Mouse (Mus musculus) brown adipose tissue, adult 24 weeks (tissue): Measurements from ENCODE around the gene Eral1. TPM values are rescaled to one million over a fixed set of nuclear protein-coding genes. Genes with fewer than 3 reads are reported as not detected.
A peak's percentile ranks its signal among the peaks of the same experiment; 100 is the strongest.
"Not testable (repeated sequence)": the region's sequence is repeated elsewhere in the genome, so short reads cannot be mapped to it uniquely, and the experiment has no call there.

Source experiments
- H3K27ac ChIP-seq: fragments of 200-500 bp; replicated peaks from 2 replicates; pipeline ENCODE4 v1.5.1; 2012; ENCODE audit warnings: low read depth, mild to moderate bottlenecking, low read length
- H3K4me1 ChIP-seq: fragments of 200-500 bp; 2 replicates; pipeline ENCODE4 v1.6.1; 2012; ENCODE audit warnings: low read length, mixed read lengths; ENCODE audit not compliant: control insufficient read depth, insufficient read depth, insufficient read length
- H3K4me3 ChIP-seq: fragments of 200-500 bp; 2 replicates; pipeline ENCODE4 v1.5.1; 2012; ENCODE audit warnings: low read depth, mild to moderate bottlenecking, low read length, moderate library complexity; ENCODE audit not compliant: insufficient read depth
- polyA plus RNA-seq: library from polyadenylated mRNA; stranded (reverse); fragments of >200 nt; gene quantifications from 2 replicates; pipeline ENCODE4 v1.2.4, GENCODE M21; 2012; ENCODE audit not compliant: missing spikeins, insufficient read depth, insufficient read length

Eral1 gene
- polyA plus RNA-seq, 1 experiment = 33.8 TPM

GRCm38 (mm10) chr11:78071938-78072337 lies 8.2 kb downstream of the Eral1 start:
- Histone ChIP-seq H3K4me1 (no peaks in the 10 kb centered on the region), H3K4me3 (no peak overlapping the region), H3K27ac (no peak overlapping the region)

- no peak overlapping the region for H3K27ac ChIP-seq
- no peak overlapping the region for H3K4me3 ChIP-seq
- no peaks in the 10 kb centered on the region for H3K4me1 ChIP-seq
Observed at GRCm38 (mm10) chr11:78069646-78070045, 10.5 kb downstream of the Eral1 start.

- H3K4me3 ChIP-seq = no peak overlapping the region
- no peaks in the 10 kb centered on the region for H3K4me1 ChIP-seq
- H3K27ac ChIP-seq = no peak overlapping the region
Observed at GRCm38 (mm10) chr11:78069130-78069529, 11.1 kb downstream of the Eral1 start.

- H3K27ac ChIP-seq = no peak overlapping the region
- H3K4me1 ChIP-seq = no peaks in the 10 kb centered on the region
- H3K4me3 ChIP-seq = no peak overlapping the region
Observed at GRCm38 (mm10) chr11:78067566-78067965, 12.6 kb downstream of the Eral1 start.

- Histone ChIP-seq H3K4me3 (no peak overlapping the region), H3K4me1 (no peaks in the 10 kb centered on the region), H3K27ac (no peak overlapping the region)
Observed at GRCm38 (mm10) chr11:78066641-78067040, 13.5 kb downstream of the Eral1 start.

- Histone ChIP-seq H3K4me3 (no peak overlapping the region), H3K27ac (no peak overlapping the region), H3K4me1 (no peaks in the 10 kb centered on the region)
Observed at GRCm38 (mm10) chr11:78065906-78066305, 14.3 kb downstream of the Eral1 start.

- Histone ChIP-seq H3K4me3 (no peak overlapping the region), H3K27ac (0 out of 2 replicates have a peak overlapping the region, but pooled peaks have one; percentile 29), H3K4me1 (no peaks in the 10 kb centered on the region)
Observed at GRCm38 (mm10) chr11:78062563-78062962, 17.6 kb downstream of the Eral1 start.

DNA sequence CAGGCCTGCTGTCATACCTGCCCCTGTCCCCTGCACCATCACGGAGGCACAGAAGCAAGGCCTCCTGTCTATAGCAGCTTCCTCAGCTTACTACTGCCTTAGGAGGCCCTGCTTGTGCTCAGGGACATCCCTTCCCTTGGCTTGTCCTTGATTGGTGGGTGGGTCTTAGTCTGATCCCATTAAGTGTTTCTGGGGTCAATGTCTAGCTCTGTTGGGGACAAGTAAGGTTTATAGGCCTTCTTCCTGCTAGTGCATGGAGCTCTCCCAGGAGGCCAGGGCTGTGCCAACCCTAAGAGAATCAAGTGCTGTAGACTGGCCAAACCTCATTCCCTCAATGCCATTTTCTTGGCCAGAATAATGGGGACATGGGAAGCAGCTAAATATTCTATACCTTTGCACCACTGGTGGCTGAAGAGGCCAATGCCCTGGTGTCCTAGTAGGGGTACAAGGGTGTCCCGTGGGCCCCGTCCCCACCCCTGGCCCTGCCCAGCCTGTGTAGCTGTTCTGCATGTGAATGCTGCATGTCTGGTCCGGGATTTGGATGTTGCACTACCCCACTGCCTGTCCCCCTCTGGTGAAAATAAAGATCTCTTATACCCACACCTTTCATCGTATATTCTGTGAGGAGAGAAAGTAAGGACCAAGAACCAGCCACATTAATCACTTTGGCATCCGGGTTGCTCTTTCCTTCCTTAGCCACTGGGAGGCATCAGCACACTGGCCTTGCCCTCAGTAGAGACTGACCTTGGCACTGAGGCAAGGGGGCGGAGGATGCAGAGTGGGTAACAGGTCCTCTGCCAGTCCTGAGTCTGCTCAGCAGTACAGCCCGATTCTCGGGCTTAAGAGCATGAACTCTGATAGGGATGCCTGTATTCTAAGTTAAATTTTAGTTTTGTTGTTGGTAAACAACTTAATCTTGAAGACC lies 20.1 kb downstream of the Eral1 start:
- Histone ChIP-seq H3K4me3 (no peak overlapping the region), H3K4me1 (no peaks in the 10 kb centered on the region), H3K27ac (no peak overlapping the region)

- H3K27ac ChIP-seq = no peak overlapping the region
- H3K4me3 ChIP-seq = no peak overlapping the region
- no peaks in the 10 kb centered on the region for H3K4me1 ChIP-seq
Observed at GRCm38 (mm10) chr11:78056946-78057345, 23.2 kb downstream of the Eral1 start.

- Histone ChIP-seq H3K4me3 (no peak overlapping the region), H3K4me1 (no peaks in the 10 kb centered on the region), H3K27ac (no peak overlapping the region)
Observed at GRCm38 (mm10) chr11:78053078-78053477, 27.1 kb downstream of the Eral1 start.

DNA sequence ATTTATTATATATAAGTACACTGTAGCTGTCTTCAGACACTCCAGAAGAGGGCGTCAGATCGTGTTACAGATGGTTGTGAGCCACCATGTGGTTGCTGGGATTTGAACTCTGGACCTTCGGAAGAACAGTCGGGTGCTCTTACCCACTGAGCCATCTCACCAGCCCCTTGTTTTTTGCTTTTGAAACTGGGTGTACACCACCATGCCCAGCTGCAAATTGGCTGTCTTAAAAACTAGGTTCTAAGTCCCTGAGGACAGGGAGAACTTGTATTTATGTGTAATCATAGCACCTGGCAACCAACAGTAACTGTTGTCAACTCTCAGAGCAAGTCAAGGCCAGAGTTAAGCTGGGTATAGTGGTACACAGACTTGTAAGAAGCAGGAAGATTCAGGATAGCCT lies 31.5 kb downstream of the Eral1 start:
- not testable (repeated sequence) for H3K4me3 ChIP-seq, H3K4me1 ChIP-seq, H3K27ac ChIP-seq

DNA sequence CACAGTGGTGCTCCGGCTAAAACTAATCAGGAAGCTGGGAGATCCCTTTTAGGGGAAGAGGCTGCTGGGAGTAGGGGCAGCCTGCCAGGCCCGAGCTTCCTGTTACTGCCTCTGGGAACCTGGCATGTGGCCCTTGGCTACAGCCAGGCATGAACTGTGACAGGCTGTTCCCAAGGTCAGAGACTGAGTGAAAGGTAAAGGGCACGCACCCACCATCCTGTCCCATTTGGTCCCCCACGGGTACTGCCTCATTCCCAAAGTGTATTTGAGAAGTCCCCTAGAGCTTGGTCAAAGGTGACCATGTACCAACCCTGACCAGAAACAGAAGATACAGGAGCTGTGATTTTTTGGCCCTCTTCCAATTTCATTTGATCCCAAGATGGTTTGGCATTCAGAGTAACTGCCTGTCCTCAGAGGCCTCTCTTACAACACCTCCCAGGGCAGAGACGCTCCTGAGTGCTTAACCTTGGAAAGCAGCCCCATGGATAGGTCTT lies 35.4 kb downstream of the Eral1 start:
- peaks cover 3% of the 10 kb centered on the region for H3K4me1 ChIP-seq
- H3K4me3 ChIP-seq = peak overlapping the region; percentile 27; the same call in 1 of the 2 replicates
- peak overlapping the region; percentile 78 for H3K27ac ChIP-seq

DNA sequence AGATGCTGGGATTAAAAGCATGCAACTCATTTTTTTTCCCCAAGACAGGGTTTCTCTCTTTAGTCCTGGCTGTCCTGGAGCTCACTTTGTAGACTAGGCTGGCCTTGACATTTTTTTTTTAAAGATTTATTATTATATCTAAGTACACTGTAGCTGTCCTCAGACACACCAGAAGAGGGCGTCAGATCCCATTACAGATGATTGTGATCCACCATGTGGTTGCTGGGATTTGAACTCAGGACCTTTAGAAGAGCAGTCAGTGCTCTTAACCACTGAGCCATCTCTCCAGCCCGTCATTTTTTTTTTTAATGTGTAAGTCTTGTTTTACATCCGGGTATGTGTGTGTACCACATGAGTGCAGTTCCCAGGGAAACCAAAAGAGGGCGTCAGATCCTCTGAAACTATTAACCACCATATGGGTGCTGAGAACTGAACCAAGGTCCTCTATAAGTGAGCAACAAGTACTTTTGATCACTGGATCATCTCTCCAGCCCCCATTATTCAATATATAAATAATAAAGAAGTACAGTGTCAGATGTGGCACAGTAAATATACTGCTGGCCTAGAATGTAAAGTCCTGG lies 37.8 kb downstream of the Eral1 start:
- H3K27ac ChIP-seq, H3K4me3 ChIP-seq, H3K4me1 ChIP-seq: not testable (repeated sequence)

DNA sequence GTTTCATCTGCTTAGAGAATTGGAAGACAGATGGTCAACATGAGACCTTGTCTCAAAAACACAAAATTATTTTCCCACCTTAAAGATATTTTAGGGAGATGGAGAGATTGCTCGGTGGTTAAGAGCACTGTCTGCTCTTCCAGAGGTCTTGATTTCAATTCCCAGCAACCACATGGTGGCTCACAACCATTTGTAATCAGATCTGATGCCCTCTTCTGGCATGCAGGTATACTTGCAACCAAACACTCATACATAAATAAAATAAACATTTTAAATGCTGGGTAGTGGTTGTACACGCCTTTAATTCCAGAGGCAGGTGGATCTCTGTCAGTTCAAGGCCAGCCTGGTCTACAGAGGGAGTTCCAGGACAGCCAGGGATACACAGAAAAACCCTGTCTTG lies 39.3 kb downstream of the Eral1 start:
- Histone ChIP-seq H3K4me1 (peaks cover 3% of the 10 kb centered on the region), H3K27ac (no peak overlapping the region), H3K4me3 (no peak overlapping the region)

DNA sequence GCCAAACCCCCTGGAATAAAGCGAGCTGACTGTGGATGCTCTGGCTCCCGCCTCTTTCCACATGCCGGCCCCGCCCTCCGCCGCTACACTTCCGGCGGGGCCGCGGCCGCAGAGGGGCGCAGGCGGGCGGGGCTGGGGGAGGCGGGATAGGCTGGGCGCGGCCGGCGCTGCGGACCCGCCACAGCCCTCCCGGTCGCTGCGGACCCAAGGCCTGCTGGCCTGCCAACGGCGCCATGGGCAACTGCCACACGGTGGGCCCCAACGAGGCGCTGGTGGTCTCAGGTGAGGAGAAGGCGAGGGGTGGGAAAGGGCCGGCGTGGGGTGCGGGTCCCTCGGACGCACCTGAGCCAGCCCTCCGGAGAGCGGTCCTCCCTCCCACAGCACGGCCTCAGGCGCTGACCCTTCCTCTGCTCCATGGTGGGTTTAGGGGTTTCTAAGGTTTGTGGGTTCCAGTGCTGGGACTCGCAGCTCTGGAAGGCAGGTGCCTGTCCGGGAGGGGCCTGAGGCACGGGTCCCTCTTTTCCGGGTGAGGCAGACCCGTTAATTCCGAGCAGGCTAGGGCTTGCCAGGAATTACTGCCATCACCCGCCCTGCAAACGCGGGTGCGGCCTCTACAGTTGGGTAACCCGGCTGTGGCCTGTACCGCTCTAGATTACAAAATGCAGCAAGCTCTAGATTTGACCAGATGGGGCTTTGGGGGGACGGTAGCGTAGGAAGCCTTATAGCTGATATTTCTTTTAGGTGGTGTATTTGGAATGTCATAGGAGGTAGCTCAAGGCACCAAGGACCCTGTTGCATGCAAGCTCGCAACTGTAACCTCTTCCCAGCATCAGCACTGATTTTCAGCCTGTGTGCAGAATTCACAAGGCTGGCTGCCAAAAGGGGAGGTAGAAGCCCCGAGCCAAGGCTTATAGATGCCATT lies 42.1 kb downstream of the Eral1 start, which contains the start of gene Flot2:
Flot2 (plus strand) TSS at position 101 of the 922 bp plus-strand sequence.
- peak within 1 kb of the TSS; percentile 57 for H3K27ac ChIP-seq
- H3K4me1 ChIP-seq = no peaks in the 10 kb centered on the region
- H3K4me3 ChIP-seq = peak within 1 kb of the TSS; percentile 95
